Mouse (Mus musculus) hindbrain, embryonic 10.5 days (tissue): ENCODE results near the gene Kif12. TPM values are rescaled to one million over a fixed set of nuclear protein-coding genes. Genes with fewer than 3 reads are reported as not detected.

Experiments used
- DNase-seq: peaks from one replicate; pipeline ENCODE4 v3.0.0-alpha.2; 2017; ENCODE audit warnings: low spot score
- H3K27ac ChIP-seq: fragments of 300-500 bp; sonication (generic); 2 replicates; pipeline ENCODE4 v1.5.1; 2016; ENCODE audit warnings: mild to moderate bottlenecking, moderate library complexity
- H3K27me3 ChIP-seq: fragments of 300-500 bp; sonication (generic); 2 replicates; pipeline ENCODE4 v1.6.1; 2016; ENCODE audit warnings: mild to moderate bottlenecking; ENCODE audit not compliant: poor library complexity, insufficient read depth, severe bottlenecking
- H3K36me3 ChIP-seq: fragments of 300-500 bp; sonication (generic); 2 replicates; pipeline ENCODE4 v1.6.1; 2016; ENCODE audit warnings: mild to moderate bottlenecking, moderate library complexity
- H3K4me1 ChIP-seq: fragments of 300-500 bp; sonication (generic); replicated peaks from 2 replicates; pipeline ENCODE4 v1.6.1; 2016; ENCODE audit warnings: mild to moderate bottlenecking
- H3K4me3 ChIP-seq: fragments of 300-500 bp; sonication (generic); 2 replicates; pipeline ENCODE4 v1.5.1; 2016; ENCODE audit warnings: mild to moderate bottlenecking, moderate library complexity
- H3K9me3 ChIP-seq: fragments of 300-500 bp; sonication (generic); 2 replicates; pipeline ENCODE4 v1.6.1; 2016; ENCODE audit warnings: mild to moderate bottlenecking, moderate library complexity
- WGBS: fragments of 180-500 bp; shearing (Covaris S2); methylation state at CpG from one replicate; pipeline ENCODE4 v1.1.7; 2016; 5-methylcytosine and 5-hydroxymethylcytosine counted together
- polyA plus RNA-seq: library from polyadenylated mRNA; unstranded; fragments of >200 nt; fragmentation: Nextera tagmentation; extraction: Ambion mirVana; gene quantifications from 2 replicates; pipeline ENCODE4 v1.2.1, GENCODE M21; 2016

Kif12 gene
- polyA plus RNA-seq = 0.04 TPM in 1 of 2 replicates, not detected in the other

DNA sequence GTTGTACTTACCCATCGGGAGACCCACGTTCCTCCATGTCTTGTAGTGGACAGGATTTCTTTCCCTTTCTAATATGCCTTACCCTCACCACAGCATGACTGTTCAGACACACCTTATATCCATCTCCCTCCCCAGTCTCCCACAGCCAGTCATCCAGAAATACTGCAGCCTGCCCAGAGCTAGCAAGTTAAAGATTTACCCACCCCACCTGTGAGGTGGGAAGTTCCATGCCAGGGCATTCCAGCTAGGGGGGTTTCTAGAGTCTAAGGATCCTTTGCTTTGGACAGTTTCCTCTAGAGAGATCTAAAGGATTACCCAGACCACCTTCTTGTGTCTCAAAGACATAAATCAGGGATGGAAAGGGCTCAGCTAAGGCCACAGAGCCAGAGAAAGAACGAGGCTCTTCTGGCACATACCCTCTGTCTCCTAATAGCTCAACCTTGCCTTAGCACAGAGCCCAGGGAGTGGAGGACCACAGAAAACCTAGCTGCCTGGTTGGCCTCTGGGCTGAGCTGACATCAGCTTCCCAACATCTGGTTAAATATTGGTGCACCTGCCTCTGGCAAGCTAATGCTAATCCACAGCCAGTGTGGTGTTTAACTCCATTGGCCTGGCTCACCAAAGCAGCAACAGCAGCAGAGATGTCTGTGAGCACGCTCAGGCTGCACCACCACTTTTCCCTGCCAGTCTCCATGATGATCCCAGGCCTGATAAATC, at the start of gene Kif12:
Kif12 (minus strand) TSS at position 163 of the 717 bp plus-strand sequence.
- no peaks in the 10 kb centered on the region for H3K36me3 ChIP-seq
- WGBS = 81% methylated on average over 4 of the region's 4 CpGs
- no peaks in the 10 kb centered on the region for H3K9me3 ChIP-seq
- peaks cover 31% of the 10 kb centered on the region for H3K27me3 ChIP-seq
- H3K27ac ChIP-seq = no peak within 1 kb of the TSS
- no peak within 1 kb of the TSS for H3K4me3 ChIP-seq
- DNase-seq = no peak
- no peaks in the 10 kb centered on the region for H3K4me1 ChIP-seq

DNA sequence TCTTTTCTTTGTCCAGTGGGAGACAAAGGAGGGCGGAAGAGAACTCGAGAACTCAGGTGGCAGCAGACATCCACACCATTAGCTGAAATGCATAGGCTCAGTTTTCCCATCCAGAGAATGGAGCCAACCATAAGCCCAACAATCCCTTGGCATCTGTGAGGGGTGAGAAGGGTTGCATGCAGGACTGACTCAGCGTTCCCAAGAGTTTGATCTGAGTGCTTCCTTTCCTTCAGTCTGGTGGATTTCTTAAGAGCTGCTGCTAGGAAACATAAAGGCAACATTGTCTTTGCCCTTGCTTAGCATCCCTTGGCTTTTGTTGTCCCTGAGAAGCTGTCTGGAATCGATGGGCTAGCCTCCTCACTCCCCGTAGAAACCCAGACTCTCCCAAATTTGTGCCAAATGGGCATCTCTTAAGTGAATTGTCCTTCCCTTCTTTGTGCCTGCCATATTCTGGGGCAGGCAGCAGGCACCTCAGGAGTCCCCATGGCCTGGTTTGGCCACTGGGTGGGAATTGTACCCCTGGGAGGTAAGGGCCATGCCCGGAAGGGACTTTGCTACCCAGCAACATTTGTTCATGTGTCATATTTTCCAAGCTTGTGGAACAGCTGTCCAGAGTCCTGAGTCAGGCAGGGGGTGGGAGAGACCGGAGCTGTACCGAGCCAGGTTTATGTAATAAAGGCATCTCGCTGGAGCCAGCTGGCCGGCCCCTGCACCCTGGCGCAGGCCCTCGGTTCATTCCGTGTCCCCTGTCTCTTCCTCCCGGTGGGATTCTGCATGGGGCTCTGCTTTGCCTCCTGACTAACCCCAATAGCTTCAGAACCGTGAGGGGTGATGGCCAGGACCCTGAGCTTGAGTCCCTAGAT, 49.4 kb upstream of the Kif12 start:
- no peak for DNase-seq
- H3K36me3 ChIP-seq = peaks cover 14% of the 10 kb centered on the region
- H3K4me3 ChIP-seq = no peak overlapping the region
- H3K4me1 ChIP-seq = peaks cover 12% of the 10 kb centered on the region
- WGBS = 85% methylated on average over 15 of the region's 15 CpGs
- H3K27me3 ChIP-seq = peaks cover 15% of the 10 kb centered on the region
- H3K27ac ChIP-seq = no peak overlapping the region
- H3K9me3 ChIP-seq = no peaks in the 10 kb centered on the region

DNA sequence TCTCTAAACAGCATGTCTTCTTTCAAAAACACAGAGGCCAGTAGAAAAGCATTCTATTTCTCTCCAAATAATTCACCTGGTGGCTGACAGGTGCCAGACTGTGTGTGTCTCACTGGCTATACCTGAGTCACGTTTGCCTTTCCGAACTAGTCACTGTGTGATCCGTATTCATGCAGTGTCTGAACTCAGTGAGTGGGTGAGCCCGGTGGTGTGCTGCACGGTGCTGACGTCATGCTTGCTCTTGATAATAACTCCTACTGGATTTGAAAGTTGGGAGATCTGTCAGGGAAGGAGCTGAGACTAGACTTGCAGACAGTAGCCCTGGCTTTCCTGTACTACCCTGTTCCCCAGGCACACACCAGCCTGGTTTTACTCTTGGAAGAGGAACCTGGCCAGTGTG, 47.7 kb upstream of the Kif12 start:
- no peak overlapping the region for H3K27ac ChIP-seq
- no peak overlapping the region for H3K4me3 ChIP-seq
- no peak for DNase-seq
- H3K36me3 ChIP-seq = peaks cover 7% of the 10 kb centered on the region
- 92% methylated on average over 6 of the region's 6 CpGs for WGBS
- peaks cover 27% of the 10 kb centered on the region for H3K4me1 ChIP-seq
- peaks cover 22% of the 10 kb centered on the region for H3K27me3 ChIP-seq
- no peaks in the 10 kb centered on the region for H3K9me3 ChIP-seq

DNA sequence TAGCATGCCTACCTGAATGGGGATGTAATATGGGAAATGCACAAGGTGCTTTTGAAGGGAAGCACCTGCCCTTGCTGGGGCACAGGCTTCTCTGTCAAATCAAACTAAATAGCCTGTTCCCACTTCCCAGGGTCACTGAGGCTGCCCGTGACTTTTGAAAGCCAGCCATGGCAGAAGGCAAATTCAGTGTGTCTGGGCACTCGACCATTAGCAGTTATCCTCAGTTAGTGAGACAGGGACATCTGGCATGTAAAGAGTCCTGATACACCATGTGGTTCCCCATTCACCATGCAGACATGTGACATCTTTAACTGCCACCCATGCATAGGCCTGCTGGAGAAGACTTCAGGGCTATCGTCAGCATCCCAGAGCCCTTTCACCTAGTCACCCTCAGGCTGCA, 47.1 kb upstream of the Kif12 start:
- H3K4me3 ChIP-seq = no peak overlapping the region
- DNase-seq = no peak
- H3K27me3 ChIP-seq = peaks cover 27% of the 10 kb centered on the region
- peaks cover 33% of the 10 kb centered on the region for H3K4me1 ChIP-seq
- 83% methylated on average over 3 of the region's 3 CpGs for WGBS
- H3K36me3 ChIP-seq = peaks cover under 1% of the 10 kb centered on the region; the same call in 1 of the 2 replicates
- no peak overlapping the region for H3K27ac ChIP-seq
- H3K9me3 ChIP-seq = no peaks in the 10 kb centered on the region

DNA sequence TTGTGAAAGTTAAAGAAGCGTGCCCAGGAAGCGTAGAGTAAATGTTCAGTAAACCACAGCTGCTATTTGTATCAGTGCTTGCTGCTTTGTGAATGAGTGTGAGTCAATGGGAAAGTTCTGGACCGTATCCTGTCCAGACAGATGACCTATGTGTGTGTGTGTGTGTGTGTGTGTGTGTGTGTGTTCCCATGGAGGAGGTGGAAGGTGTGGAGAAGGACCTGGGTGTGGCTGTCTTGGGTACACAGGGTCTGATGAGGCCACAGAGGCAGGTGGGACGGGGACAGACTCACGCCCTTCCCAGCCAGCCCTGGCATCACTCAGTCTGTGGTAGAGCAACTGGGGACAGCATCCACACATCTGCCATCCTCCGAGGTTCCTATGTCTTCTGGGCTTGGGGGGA, 45.6 kb upstream of the Kif12 start:
- Histone ChIP-seq H3K9me3 (no peaks in the 10 kb centered on the region), H3K4me1 (peaks cover 38% of the 10 kb centered on the region), H3K4me3 (no peak overlapping the region), H3K27me3 (peaks cover 43% of the 10 kb centered on the region), H3K36me3 (no peaks in the 10 kb centered on the region), H3K27ac (no peak overlapping the region)
- DNase-seq = no peak
- WGBS = 95% methylated on average over 6 of the region's 6 CpGs

DNA sequence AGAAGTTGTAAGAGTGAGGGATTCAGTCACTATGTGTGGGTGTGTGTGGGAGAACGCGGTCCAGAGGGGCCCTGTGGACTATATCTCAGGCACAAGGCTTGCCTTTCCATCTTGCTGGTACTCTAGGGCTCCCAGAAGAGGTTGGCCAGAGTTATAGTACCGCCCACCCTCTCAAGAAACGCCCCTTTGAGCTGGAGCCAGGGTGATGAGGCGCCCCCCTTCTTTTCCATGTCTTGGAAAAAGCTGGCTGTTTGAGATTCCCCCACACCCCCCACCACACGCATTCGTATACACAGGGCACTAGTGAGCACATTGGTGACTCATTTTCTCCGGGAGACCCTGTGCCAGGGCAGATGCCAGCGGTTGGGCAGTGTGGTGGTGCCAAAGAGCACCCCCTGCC, 44.6 kb upstream of the Kif12 start:
- no peaks in the 10 kb centered on the region for H3K9me3 ChIP-seq
- H3K36me3 ChIP-seq = no peaks in the 10 kb centered on the region
- H3K4me1 ChIP-seq = peaks cover 38% of the 10 kb centered on the region
- peak; percentile 13 for DNase-seq
- H3K4me3 ChIP-seq = peak overlapping the region; percentile 91
- H3K27ac ChIP-seq = peak overlapping the region; percentile 90
- 26% methylated on average over 9 of the region's 9 CpGs for WGBS
- peaks cover 52% of the 10 kb centered on the region for H3K27me3 ChIP-seq

DNA sequence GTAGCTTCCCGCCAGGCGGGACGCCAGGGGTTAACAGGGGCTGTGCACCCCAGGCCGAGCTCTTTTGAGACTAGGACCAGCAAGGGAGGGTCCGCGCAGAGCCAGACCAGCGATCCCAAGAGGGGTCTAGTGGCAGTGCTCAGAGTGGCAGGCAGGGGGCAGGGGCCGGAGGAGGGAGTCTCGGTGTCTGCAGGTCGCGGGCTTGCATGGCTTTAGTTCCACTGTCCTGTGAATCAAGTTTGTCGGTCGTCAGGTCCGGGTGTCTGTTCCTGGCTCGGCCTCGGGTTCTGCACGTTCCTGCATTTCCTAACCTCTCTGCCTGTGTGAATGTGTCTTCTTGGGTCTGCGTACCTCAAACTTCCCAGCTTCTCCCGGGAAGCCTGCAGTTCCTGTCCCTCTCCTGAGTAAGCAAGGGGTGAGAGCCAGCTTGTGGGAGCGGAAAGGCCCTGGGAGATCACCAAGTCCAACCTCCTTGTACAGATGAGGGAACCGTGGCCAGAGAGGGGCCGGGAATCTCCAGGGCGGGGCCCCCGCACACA, 44.1 kb upstream of the Kif12 start:
- Histone ChIP-seq H3K27me3 (peaks cover 54% of the 10 kb centered on the region), H3K4me1 (peaks cover 38% of the 10 kb centered on the region), H3K27ac (peak overlapping the region; percentile 90), H3K9me3 (no peaks in the 10 kb centered on the region), H3K36me3 (no peaks in the 10 kb centered on the region), H3K4me3 (peak overlapping the region; percentile 91)
- WGBS = 2% methylated on average over 24 of the region's 24 CpGs
- DNase-seq = peak; percentile 87

DNA sequence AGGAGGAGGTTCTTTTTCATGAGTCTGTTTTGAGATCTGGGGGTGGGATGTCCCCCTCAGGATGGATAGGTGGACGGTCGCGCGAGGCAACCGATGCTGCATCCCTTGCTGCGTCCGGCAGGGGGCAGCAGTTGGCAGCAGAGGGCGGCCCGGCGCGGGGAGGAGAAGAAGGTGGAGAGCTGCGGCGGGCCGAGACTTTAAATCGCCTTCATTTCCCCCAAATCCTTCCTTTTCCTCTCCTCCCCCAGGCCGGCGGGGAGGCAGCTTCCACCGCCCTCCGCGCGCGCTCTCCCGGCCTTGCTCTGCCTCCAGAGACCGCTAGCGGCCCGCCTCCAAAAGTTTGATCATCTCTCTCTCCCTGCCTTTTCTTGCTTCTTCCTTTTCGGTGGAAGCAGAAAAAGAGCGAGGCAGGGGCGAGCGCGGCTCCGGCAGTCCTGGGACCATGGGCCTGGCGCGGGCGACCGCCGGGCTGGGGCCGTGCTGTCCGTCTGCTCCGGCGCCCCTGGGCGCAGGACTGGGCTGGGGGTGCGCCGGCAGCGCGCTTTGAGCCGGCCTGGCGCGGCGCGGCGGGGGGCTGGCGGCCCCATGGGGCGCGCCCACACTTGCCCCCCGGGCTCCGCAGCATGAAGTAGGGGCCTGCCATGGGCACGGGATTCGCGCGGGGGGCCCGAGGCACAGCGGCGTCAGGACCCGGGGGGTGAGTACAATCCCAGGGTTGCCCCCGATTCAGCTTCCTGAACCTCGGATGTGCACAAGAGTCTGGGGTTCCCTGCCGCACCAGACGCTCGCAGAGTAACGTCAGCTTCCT, 43.5 kb upstream of the Kif12 start:
- under 1% methylated on average over 71 of the region's 71 CpGs for WGBS
- H3K27me3 ChIP-seq = peaks cover 56% of the 10 kb centered on the region

DNA sequence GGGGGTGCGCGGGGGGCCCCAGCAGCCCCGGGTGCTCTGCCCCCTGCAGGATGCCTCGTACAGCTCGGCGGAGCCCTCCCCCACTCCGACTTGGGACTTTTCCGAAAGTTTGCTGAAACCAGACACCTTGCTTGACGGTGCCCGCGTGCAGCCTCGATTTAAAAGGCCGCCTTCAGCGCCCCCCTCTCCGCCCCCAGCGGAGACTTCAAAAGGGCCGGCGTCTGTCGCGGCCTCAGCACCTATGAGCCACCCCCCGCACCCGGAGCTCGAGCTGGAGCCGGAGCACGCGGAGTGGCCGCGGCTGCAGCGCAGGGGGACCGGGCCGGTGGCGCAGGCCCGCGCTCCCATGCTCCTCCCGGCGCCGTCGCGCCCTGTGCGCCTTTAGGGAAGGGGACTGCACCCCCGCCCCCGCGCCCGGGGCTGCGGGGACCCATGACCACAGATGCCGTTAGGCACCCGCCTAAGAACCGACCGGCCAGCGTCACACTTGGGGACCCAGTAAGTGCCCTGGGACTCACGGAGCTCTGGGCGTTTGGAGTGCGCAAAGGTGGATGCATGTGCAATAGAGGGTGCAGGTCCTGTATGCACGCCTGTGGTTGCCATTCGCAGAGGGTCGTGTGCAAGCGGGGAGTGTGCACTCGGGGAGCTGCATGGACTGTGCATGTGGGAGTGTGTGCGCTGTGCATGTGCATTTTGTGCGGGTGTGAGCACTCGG, 42.1 kb upstream of the Kif12 start, which contains the start of gene Col27a1:
Col27a1 (plus strand) TSS at position 98 of the 715 bp plus-strand sequence.
- H3K27ac ChIP-seq = peak within 1 kb of the TSS; percentile 46; the same call in 1 of the 2 replicates
- H3K27me3 ChIP-seq = peaks cover 56% of the 10 kb centered on the region
- DNase-seq = peak; percentile 61
- H3K36me3 ChIP-seq = no peaks in the 10 kb centered on the region
- peak within 1 kb of the TSS; percentile 91 for H3K4me3 ChIP-seq
- H3K4me1 ChIP-seq = peaks cover 33% of the 10 kb centered on the region
- WGBS = under 1% methylated on average over 61 of the region's 61 CpGs
- H3K9me3 ChIP-seq = no peaks in the 10 kb centered on the region

More for the DNA sequence above, 43.5 kb upstream of the Kif12 start:
- Histone ChIP-seq H3K9me3 (no peaks in the 10 kb centered on the region), H3K4me3 (peak overlapping the region; percentile 91), H3K4me1 (peaks cover 38% of the 10 kb centered on the region), H3K27ac (peak overlapping the region; percentile 90), H3K36me3 (no peaks in the 10 kb centered on the region)
- DNase-seq = peak; percentile 83

DNA sequence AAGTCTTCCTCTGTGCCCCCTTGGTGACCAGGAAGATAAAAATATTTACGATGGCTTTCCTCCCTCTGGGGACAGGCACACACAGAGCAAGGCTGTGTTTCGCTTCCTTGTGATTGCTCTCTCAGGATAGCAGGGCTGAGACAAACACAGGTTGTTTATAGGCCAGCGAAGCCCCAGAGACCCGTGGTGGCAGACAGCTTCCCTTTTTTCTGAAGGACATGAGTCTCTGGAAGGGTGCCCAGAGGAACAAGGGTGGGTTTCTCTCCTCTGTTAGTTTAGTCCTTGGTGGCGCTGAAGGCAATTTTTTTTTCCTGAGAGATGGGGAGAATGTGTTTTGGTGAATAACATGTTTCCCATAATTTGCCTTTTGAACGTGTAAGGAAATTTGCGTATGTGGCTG, 33.7 kb upstream of the Kif12 start:
- Histone ChIP-seq H3K9me3 (no peaks in the 10 kb centered on the region), H3K36me3 (no peaks in the 10 kb centered on the region), H3K27me3 (no peaks in the 10 kb centered on the region), H3K4me1 (no peaks in the 10 kb centered on the region), H3K4me3 (no peak overlapping the region), H3K27ac (no peak overlapping the region)
- DNase-seq = no peak
- WGBS = 85% methylated on average over 7 of the region's 7 CpGs

DNA sequence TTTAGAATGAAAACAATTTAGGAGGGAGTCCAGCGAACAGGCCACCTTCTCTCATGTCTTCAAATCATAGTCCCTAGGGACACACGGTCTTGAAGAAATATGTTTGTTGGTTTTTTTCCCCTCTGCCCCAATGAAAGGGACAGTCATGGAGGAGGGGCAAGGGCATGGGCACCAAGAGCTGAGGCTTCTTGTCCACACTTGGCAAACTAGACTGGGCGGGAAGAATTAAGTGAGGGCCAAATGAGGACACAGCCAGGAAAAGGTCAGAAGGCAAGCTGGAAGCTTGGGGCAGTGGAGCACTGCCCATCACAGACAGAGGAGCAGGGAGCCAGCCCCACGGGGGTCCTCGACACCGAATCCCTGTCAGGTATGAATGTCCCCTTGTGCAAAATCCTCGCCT, 31.9 kb upstream of the Kif12 start:
- DNase-seq = no peak
- no peak overlapping the region for H3K27ac ChIP-seq
- no peaks in the 10 kb centered on the region for H3K36me3 ChIP-seq
- H3K9me3 ChIP-seq = no peaks in the 10 kb centered on the region
- no peak overlapping the region for H3K4me3 ChIP-seq
- no peaks in the 10 kb centered on the region for H3K27me3 ChIP-seq
- WGBS = 87% methylated on average over 7 of the region's 7 CpGs
- no peaks in the 10 kb centered on the region for H3K4me1 ChIP-seq

DNA sequence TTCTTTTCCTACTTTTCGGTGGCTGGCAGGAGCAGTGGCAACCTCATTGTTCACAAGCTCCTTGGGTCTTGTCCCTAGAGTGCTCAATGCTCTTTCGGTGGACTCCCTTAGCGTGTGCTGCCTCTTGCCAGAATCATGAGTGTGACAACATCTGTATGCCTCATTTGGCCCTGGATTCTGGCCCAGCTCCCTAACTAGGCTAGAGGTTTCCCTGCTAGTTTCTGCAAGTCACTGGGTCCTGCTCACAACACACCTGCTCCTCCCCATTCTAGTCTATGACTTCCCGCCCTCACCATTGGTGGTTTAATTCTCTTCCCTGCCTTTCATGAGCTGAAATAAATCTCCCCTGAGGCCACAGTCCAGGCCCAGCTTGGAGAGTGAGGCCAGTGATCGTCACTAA, 27.4 kb upstream of the Kif12 start:
- Histone ChIP-seq H3K27ac (no peak overlapping the region), H3K4me3 (no peak overlapping the region), H3K27me3 (no peaks in the 10 kb centered on the region), H3K36me3 (no peaks in the 10 kb centered on the region), H3K4me1 (no peaks in the 10 kb centered on the region), H3K9me3 (no peaks in the 10 kb centered on the region)
- DNase-seq = no peak
- WGBS = 92% methylated on average over 5 of the region's 5 CpGs
